Mouse (Mus musculus): ENCODE results near the gene Kdm5b. TPM values are rescaled to one million over a fixed set of nuclear protein-coding genes. Genes with fewer than 3 reads are reported as not detected.

Gene Kdm5b
- polyA plus RNA-seq, 1 experiment: 11.2 TPM

DNA sequence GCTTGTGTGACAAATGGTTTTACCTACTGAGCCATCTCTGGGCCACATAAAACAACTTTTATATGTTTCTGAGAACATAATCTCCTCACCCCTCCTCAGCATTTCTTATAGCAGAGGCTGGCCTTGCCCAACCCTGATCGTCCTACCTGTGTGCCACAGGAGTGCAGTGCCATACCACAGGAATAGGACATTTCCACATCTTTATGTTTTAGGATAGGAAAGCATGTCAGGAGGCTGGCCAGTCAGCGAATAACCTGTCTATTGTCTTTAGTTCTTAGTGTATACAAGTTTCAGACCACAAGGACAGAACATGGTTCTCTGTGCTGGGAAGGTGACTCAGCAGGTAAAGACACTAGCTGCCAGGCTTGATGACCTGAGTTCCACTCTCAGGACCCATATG lies 20.8 kb downstream of the Kdm5b start:
- Histone ChIP-seq H3K79me2 (ENCODE audit: control insufficient read depth, insufficient read depth) (peaks cover 24% of the 10 kb centered on the region), H3K4me2 (ENCODE audit: low read depth) (no peak overlapping the region), H3K36me3 (ENCODE audit: control insufficient read depth, insufficient read depth) (no peaks in the 10 kb centered on the region), H3K4me3 (no peak overlapping the region), H3K27me3 (ENCODE audit: control insufficient read depth, insufficient read depth, insufficient read length) (no peaks in the 10 kb centered on the region), H3ac (ENCODE audit: control insufficient read depth, insufficient read length) (no peak overlapping the region)
- TF ChIP-seq TCF3 (IDR thresholded peaks at IDR 0.05; ENCODE audit: insufficient read length, low read depth) (no peak), E2F4 (IDR thresholded peaks at IDR 0.05; ENCODE audit: insufficient read depth) (no peak), TCF12 (IDR thresholded peaks at IDR 0.05; ENCODE audit: insufficient read depth, poor library complexity, severe bottlenecking) (no peak), SRF (IDR thresholded peaks at IDR 0.05; ENCODE audit: control insufficient read depth, insufficient read length, low read depth) (no peak), MYOG (IDR thresholded peaks at IDR 0.05; ENCODE audit: control insufficient read depth in 1 of 3, insufficient read depth in 1 of 3, insufficient read length in 2 of 3, low read depth in 2 of 3) (no peak), REST (IDR thresholded peaks at IDR 0.05; ENCODE audit: insufficient read depth, insufficient read length) (no peak), MYOD1 (IDR thresholded peaks at IDR 0.05; ENCODE audit: control insufficient read depth in 1 of 3, insufficient read length in 2 of 3, low read depth in 2 of 3) (no peak), CEBPB (IDR thresholded peaks at IDR 0.05; ENCODE audit: insufficient read depth, poor library complexity, severe bottlenecking) (no peak), POLR2A (IDR thresholded peaks at IDR 0.05; ENCODE audit: insufficient read length, low read depth) (no peak), USF1 (IDR thresholded peaks at IDR 0.05; ENCODE audit: low read depth) (no peak), MAX (IDR thresholded peaks at IDR 0.05; ENCODE audit: low read depth) (no peak), POLR2AphosphoS2 (IDR thresholded peaks at IDR 0.05; ENCODE audit: insufficient read length, low read depth) (no peak)

DNA sequence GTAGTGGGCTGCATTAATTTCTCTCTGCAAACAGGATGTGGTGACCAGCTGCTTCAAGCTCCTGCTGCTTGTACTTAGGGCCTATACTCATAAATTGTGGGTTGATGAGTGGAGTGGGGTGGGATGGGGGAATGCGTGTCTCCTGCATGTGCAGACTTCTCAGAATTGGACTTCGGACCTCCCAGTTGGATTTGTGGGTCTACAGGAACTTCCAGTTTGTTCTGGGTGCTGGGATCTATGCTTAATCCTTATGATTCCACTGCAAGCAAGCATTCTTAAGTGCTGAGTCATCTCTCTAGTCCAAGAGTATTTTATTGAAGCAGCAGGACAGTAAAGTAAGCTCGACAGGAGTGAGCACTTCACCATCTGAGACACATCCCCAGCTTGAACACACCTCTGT lies 23.6 kb downstream of the Kdm5b start:
- TF ChIP-seq MAX (IDR thresholded peaks at IDR 0.05; ENCODE audit: low read depth): no peak

DNA sequence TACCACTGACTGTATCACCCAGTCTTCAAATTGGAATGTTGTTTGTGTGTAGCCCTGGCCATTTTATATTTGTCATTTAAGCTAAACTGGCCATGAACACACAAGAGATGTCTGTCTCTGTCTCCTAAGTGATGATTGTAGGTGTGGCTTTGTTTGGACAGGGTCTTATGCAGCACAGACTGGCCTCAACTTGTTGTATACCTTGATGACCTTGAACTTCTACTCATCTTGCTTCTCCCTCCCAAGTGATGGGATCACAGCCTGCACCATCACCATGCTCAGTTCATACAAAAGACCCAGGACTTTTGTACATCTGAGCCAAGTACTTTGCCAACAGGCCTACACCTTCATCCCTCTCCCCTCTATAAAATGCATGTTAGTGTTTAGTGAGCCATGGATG lies 29.7 kb downstream of the Kdm5b start:
- no peaks in the 10 kb centered on the region for H3K27me3 ChIP-seq (ENCODE audit: control insufficient read depth, insufficient read depth, insufficient read length)
- H3K36me3 ChIP-seq (ENCODE audit: control insufficient read depth, insufficient read depth): peaks cover 14% of the 10 kb centered on the region
- no peaks in the 10 kb centered on the region for H3K79me2 ChIP-seq (ENCODE audit: control insufficient read depth, insufficient read depth)
- no peak for TF ChIP-seq MYOG (IDR thresholded peaks at IDR 0.05; ENCODE audit: control insufficient read depth in 1 of 3, insufficient read depth in 1 of 3, insufficient read length in 2 of 3, low read depth in 2 of 3)
- no peak for TF ChIP-seq USF1 (IDR thresholded peaks at IDR 0.05; ENCODE audit: low read depth)
- no peak for TF ChIP-seq SRF (IDR thresholded peaks at IDR 0.05; ENCODE audit: control insufficient read depth, insufficient read length, low read depth)
- TF ChIP-seq POLR2AphosphoS2 (IDR thresholded peaks at IDR 0.05; ENCODE audit: insufficient read length, low read depth): no peak
- no peak overlapping the region for H3K4me2 ChIP-seq (ENCODE audit: low read depth)
- H3ac ChIP-seq (ENCODE audit: control insufficient read depth, insufficient read length): no peak overlapping the region
- no peak overlapping the region for H3K4me3 ChIP-seq

More for the DNA sequence above, 23.6 kb downstream of the Kdm5b start:
- H3ac ChIP-seq (ENCODE audit: control insufficient read depth, insufficient read length): no peak overlapping the region
- peaks cover 14% of the 10 kb centered on the region for H3K79me2 ChIP-seq (ENCODE audit: control insufficient read depth, insufficient read depth)
- H3K36me3 ChIP-seq (ENCODE audit: control insufficient read depth, insufficient read depth): no peaks in the 10 kb centered on the region
- peak overlapping the region; percentile 53 for H3K4me2 ChIP-seq (ENCODE audit: low read depth)
- no peaks in the 10 kb centered on the region for H3K27me3 ChIP-seq (ENCODE audit: control insufficient read depth, insufficient read depth, insufficient read length)
- H3K4me3 ChIP-seq: no peak overlapping the region

DNA sequence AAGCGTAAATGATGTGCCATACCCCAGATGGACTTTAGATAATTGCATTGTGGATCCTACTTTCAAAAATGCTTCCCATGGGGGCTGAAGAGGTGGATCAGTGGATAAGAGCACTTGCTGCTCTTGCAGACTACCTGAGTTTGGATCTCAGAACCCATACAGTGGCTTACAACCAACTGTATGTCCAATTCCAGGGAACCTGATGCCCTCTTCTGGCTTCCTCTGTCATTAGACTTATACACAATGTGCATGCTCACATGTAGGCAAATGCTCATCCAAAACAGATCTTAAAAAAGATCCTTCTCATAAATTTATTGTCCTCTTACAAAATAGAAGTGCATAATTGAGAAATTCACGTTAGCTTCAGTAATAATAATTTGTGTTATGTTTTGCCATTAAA lies 31.8 kb downstream of the Kdm5b start:
- no peaks in the 10 kb centered on the region for H3K79me2 ChIP-seq (ENCODE audit: control insufficient read depth, insufficient read depth)
- no peak overlapping the region for H3ac ChIP-seq (ENCODE audit: control insufficient read depth, insufficient read length)
- peaks cover 23% of the 10 kb centered on the region for H3K36me3 ChIP-seq (ENCODE audit: control insufficient read depth, insufficient read depth)
- TF ChIP-seq USF1 (IDR thresholded peaks at IDR 0.05; ENCODE audit: low read depth) (no peak), TCF3 (IDR thresholded peaks at IDR 0.05; ENCODE audit: insufficient read length, low read depth) (no peak), SRF (IDR thresholded peaks at IDR 0.05; ENCODE audit: control insufficient read depth, insufficient read length, low read depth) (no peak), TCF12 (IDR thresholded peaks at IDR 0.05; ENCODE audit: insufficient read depth, poor library complexity, severe bottlenecking) (no peak), MAX (IDR thresholded peaks at IDR 0.05; ENCODE audit: low read depth) (no peak), MYOG (IDR thresholded peaks at IDR 0.05; ENCODE audit: control insufficient read depth in 1 of 3, insufficient read depth in 1 of 3, insufficient read length in 2 of 3, low read depth in 2 of 3) (no peak), POLR2AphosphoS2 (IDR thresholded peaks at IDR 0.05; ENCODE audit: insufficient read length, low read depth) (no peak), REST (IDR thresholded peaks at IDR 0.05; ENCODE audit: insufficient read depth, insufficient read length) (no peak)
- no peak overlapping the region for H3K4me2 ChIP-seq (ENCODE audit: low read depth)
- no peaks in the 10 kb centered on the region for H3K27me3 ChIP-seq (ENCODE audit: control insufficient read depth, insufficient read depth, insufficient read length)
- no peak overlapping the region for H3K4me3 ChIP-seq

DNA sequence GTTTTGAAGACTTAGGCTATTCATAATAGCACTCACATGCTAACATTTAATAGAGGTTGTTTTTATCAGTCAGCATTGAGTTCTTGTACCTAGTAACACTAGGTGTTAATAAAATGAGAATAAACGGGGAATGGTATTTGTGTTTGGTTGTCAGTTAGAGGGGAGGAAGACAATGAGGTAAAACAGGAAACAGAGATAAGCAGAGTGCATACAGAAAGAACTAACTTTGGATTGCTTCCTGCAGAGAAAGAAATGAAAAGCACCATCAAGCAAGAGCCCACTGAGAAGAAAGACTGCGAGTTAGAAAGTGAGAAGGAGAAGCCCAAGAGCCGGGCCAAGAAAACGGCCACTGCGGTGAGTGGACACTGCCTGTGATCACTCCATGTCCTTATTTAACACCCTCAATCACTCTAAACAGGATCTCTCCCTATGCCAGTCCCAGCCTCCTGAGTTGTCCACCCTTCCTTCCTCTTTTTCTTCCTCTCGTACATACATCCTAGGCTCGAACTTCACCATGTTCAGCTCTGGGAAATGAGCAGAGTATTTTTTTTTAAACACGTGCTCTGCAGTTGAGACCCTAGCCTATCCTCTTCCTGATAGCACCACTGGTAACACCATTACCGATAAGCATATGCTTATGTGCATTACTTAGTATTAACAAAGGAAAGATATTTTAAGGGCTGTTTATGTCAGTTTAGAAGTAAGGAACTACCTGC lies 37.5 kb downstream of the Kdm5b start:
- H3K36me3 ChIP-seq (ENCODE audit: control insufficient read depth, insufficient read depth): peaks cover 37% of the 10 kb centered on the region
- no peak overlapping the region for H3K4me3 ChIP-seq
- TF ChIP-seq POLR2A (IDR thresholded peaks at IDR 0.05; ENCODE audit: insufficient read length, low read depth) (no peak), SRF (IDR thresholded peaks at IDR 0.05; ENCODE audit: control insufficient read depth, insufficient read length, low read depth) (no peak), E2F4 (IDR thresholded peaks at IDR 0.05; ENCODE audit: insufficient read depth) (no peak), POLR2AphosphoS2 (IDR thresholded peaks at IDR 0.05; ENCODE audit: insufficient read length, low read depth) (no peak), CEBPB (IDR thresholded peaks at IDR 0.05; ENCODE audit: insufficient read depth, poor library complexity, severe bottlenecking) (no peak), TCF12 (IDR thresholded peaks at IDR 0.05; ENCODE audit: insufficient read depth, poor library complexity, severe bottlenecking) (no peak), REST (IDR thresholded peaks at IDR 0.05; ENCODE audit: insufficient read depth, insufficient read length) (no peak), USF1 (IDR thresholded peaks at IDR 0.05; ENCODE audit: low read depth) (no peak), MAX (IDR thresholded peaks at IDR 0.05; ENCODE audit: low read depth) (no peak), TCF3 (IDR thresholded peaks at IDR 0.05; ENCODE audit: insufficient read length, low read depth) (no peak)
- no peaks in the 10 kb centered on the region for H3K79me2 ChIP-seq (ENCODE audit: control insufficient read depth, insufficient read depth)
- no peak overlapping the region for H3K4me2 ChIP-seq (ENCODE audit: low read depth)
- H3K27me3 ChIP-seq (ENCODE audit: control insufficient read depth, insufficient read depth, insufficient read length): no peaks in the 10 kb centered on the region
- no peak overlapping the region for H3ac ChIP-seq (ENCODE audit: control insufficient read depth, insufficient read length)
